Mouse (Mus musculus) lung, embryonic 15.5 days (tissue): Measurements from ENCODE around the gene Bcl11a. TPM values are rescaled to one million over a fixed set of nuclear protein-coding genes. Genes with fewer than 3 reads are reported as not detected.

Source experiments
- ATAC-seq: fragments of 200-750 bp; cut with Nextera tagmentation; 2 replicates; pipeline ENCODE4 v1.8.0; 2017; ENCODE audit warnings: moderate number of reproducible peaks, borderline replicate concordance; ENCODE audit not compliant: low FRiP score, low TSS enrichment; ENCODE audit errors: extremely low read depth
- H3K27ac ChIP-seq: fragments of 300-500 bp; sonication (generic); 2 replicates; pipeline ENCODE4 v1.5.1; 2015; ENCODE audit warnings: moderate library complexity, mild to moderate bottlenecking, inconsistent platforms
- H3K27me3 ChIP-seq: fragments of 300-500 bp; sonication (generic); 2 replicates; pipeline ENCODE4 v1.6.1; 2015; ENCODE audit warnings: inconsistent platforms
- H3K36me3 ChIP-seq: fragments of 300-500 bp; sonication (generic); 2 replicates; pipeline ENCODE4 v1.6.1; 2015; ENCODE audit warnings: inconsistent platforms
- H3K4me1 ChIP-seq: fragments of 300-500 bp; sonication (generic); 2 replicates; pipeline ENCODE4 v1.6.1; 2015; ENCODE audit warnings: inconsistent platforms
- H3K4me2 ChIP-seq: fragments of 300-500 bp; sonication (generic); 2 replicates; pipeline ENCODE4 v1.6.1; 2015; ENCODE audit warnings: inconsistent platforms, mild to moderate bottlenecking, moderate library complexity
- H3K4me3 ChIP-seq: fragments of 300-500 bp; sonication (generic); 2 replicates; pipeline ENCODE4 v1.5.1; 2015; ENCODE audit warnings: mild to moderate bottlenecking, inconsistent platforms
- H3K9ac ChIP-seq: fragments of 300-500 bp; sonication (generic); 2 replicates; pipeline ENCODE4 v1.6.1; 2015; ENCODE audit warnings: inconsistent platforms
- H3K9me3 ChIP-seq: fragments of 300-500 bp; sonication (generic); 2 replicates; pipeline ENCODE4 v1.6.1; 2016; ENCODE audit warnings: inconsistent platforms
- WGBS: fragments of 180-500 bp; shearing (Covaris S2); methylation state at CpG from one replicate; pipeline ENCODE4 v1.1.7; 2015; 5-methylcytosine and 5-hydroxymethylcytosine counted together
- polyA plus RNA-seq: library from polyadenylated mRNA; unstranded; fragments of >200 nt; fragmentation: Nextera tagmentation; extraction: Ambion mirVana; gene quantifications from 2 replicates; pipeline ENCODE4 v1.2.1, GENCODE M21; 2015

Gene Bcl11a
- polyA plus RNA-seq, 1 experiment from 2014 or later = 15.4 TPM

- Histone ChIP-seq H3K27me3 (no peaks in the 10 kb centered on the region), H3K4me1 (no peaks in the 10 kb centered on the region), H3K4me2 (no peak overlapping the region), H3K27ac (no peak overlapping the region), H3K4me3 (no peak overlapping the region), H3K9ac (no peak overlapping the region), H3K36me3 (no peaks in the 10 kb centered on the region), H3K9me3 (no peaks in the 10 kb centered on the region)
- WGBS = 53% methylated on average over 2 of the region's 2 CpGs
- ATAC-seq = no peak
These were observed 96.4 kb downstream of the Bcl11a start for GRCm38 (mm10) chr11:24174161-24174792.

GRCm38 (mm10) chr11:24177458-24177857 is 99.6 kb downstream of the Bcl11a start:
- 90% methylated on average over 4 of the region's 4 CpGs for WGBS
- no peaks in the 10 kb centered on the region for H3K4me1 ChIP-seq
- no peak for ATAC-seq
- H3K27me3 ChIP-seq = no peaks in the 10 kb centered on the region
- no peak overlapping the region for H3K9ac ChIP-seq
- H3K4me3 ChIP-seq = no peak overlapping the region
- H3K4me2 ChIP-seq = no peak overlapping the region
- no peaks in the 10 kb centered on the region for H3K9me3 ChIP-seq
- H3K27ac ChIP-seq = no peak overlapping the region
- no peaks in the 10 kb centered on the region for H3K36me3 ChIP-seq

- Histone ChIP-seq H3K27ac (no peak overlapping the region), H3K27me3 (no peaks in the 10 kb centered on the region), H3K4me2 (no peak overlapping the region), H3K36me3 (no peaks in the 10 kb centered on the region), H3K9ac (no peak overlapping the region), H3K9me3 (no peaks in the 10 kb centered on the region), H3K4me3 (no peak overlapping the region), H3K4me1 (no peaks in the 10 kb centered on the region)
- no peak for ATAC-seq
- WGBS = 85% methylated on average over 6 of the region's 6 CpGs
These were observed 101.1 kb downstream of the Bcl11a start for GRCm38 (mm10) chr11:24178823-24179476.

GRCm38 (mm10) chr11:24180040-24180439 is 102.2 kb downstream of the Bcl11a start:
- 80% methylated on average over 7 of the region's 7 CpGs for WGBS
- no peaks in the 10 kb centered on the region for H3K36me3 ChIP-seq
- no peak overlapping the region for H3K9ac ChIP-seq
- no peaks in the 10 kb centered on the region for H3K9me3 ChIP-seq
- H3K4me2 ChIP-seq = no peak overlapping the region
- no peak for ATAC-seq
- H3K27me3 ChIP-seq = no peaks in the 10 kb centered on the region
- H3K4me1 ChIP-seq = no peaks in the 10 kb centered on the region
- no peak overlapping the region for H3K27ac ChIP-seq
- H3K4me3 ChIP-seq = no peak overlapping the region

- no peak overlapping the region for H3K4me3 ChIP-seq
- no peak overlapping the region for H3K4me2 ChIP-seq
These were observed 105.6 kb downstream of the Bcl11a start for GRCm38 (mm10) chr11:24183501-24183900.

GRCm38 (mm10) chr11:24184932-24185331 is 107.1 kb downstream of the Bcl11a start:
- peaks cover 7% of the 10 kb centered on the region; the same call in 1 of the 2 replicates for H3K4me1 ChIP-seq
- no peaks in the 10 kb centered on the region for H3K9me3 ChIP-seq
- H3K9ac ChIP-seq = no peak overlapping the region
- no peak overlapping the region for H3K4me2 ChIP-seq
- no peak for ATAC-seq
- H3K27me3 ChIP-seq = no peaks in the 10 kb centered on the region
- H3K27ac ChIP-seq = no peak overlapping the region
- no peak overlapping the region for H3K4me3 ChIP-seq
- 53% methylated on average over 5 of the region's 5 CpGs for WGBS
- H3K36me3 ChIP-seq = no peaks in the 10 kb centered on the region

More at GRCm38 (mm10) chr11:24183501-24183900, 105.6 kb downstream of the Bcl11a start:
- ATAC-seq = no peak
- WGBS = 89% methylated on average over 7 of the region's 7 CpGs
- peaks cover 7% of the 10 kb centered on the region; the same call in 1 of the 2 replicates for H3K4me1 ChIP-seq
- H3K9ac ChIP-seq = no peak overlapping the region
- no peaks in the 10 kb centered on the region for H3K36me3 ChIP-seq
- no peaks in the 10 kb centered on the region for H3K9me3 ChIP-seq
- no peaks in the 10 kb centered on the region for H3K27me3 ChIP-seq
- no peak overlapping the region for H3K27ac ChIP-seq

GRCm38 (mm10) chr11:24190411-24190810 is 112.6 kb downstream of the Bcl11a start:
- H3K4me1 ChIP-seq = peaks cover 5% of the 10 kb centered on the region; the same call in 1 of the 2 replicates
- no peaks in the 10 kb centered on the region for H3K9me3 ChIP-seq
- no peak overlapping the region for H3K9ac ChIP-seq
- H3K4me2 ChIP-seq = no peak overlapping the region
- WGBS = 57% methylated on average over 3 of the region's 3 CpGs
- no peaks in the 10 kb centered on the region for H3K36me3 ChIP-seq
- H3K27me3 ChIP-seq = no peaks in the 10 kb centered on the region
- H3K27ac ChIP-seq = no peak overlapping the region
- H3K4me3 ChIP-seq = no peak overlapping the region
- ATAC-seq = no peak

GRCm38 (mm10) chr11:24196460-24197190 is 118.8 kb downstream of the Bcl11a start:
- H3K9me3 ChIP-seq = no peaks in the 10 kb centered on the region
- H3K4me2 ChIP-seq = no peak overlapping the region
- ATAC-seq = no peak
- no peaks in the 10 kb centered on the region for H3K27me3 ChIP-seq
- no peak overlapping the region for H3K27ac ChIP-seq
- no peak overlapping the region for H3K4me3 ChIP-seq
- no peak overlapping the region for H3K9ac ChIP-seq
- H3K4me1 ChIP-seq = no peaks in the 10 kb centered on the region
- 73% methylated on average over 4 of the region's 4 CpGs for WGBS
- no peaks in the 10 kb centered on the region for H3K36me3 ChIP-seq

- H3K4me2 ChIP-seq = no peak overlapping the region
- H3K9me3 ChIP-seq = no peaks in the 10 kb centered on the region
- no peaks in the 10 kb centered on the region for H3K27me3 ChIP-seq
- no peak overlapping the region for H3K4me3 ChIP-seq
- no peak overlapping the region for H3K27ac ChIP-seq
- H3K9ac ChIP-seq = no peak overlapping the region
- ATAC-seq = no peak
- WGBS = 82% methylated on average over 1 of the region's 1 CpGs
- H3K36me3 ChIP-seq = no peaks in the 10 kb centered on the region
- H3K4me1 ChIP-seq = 0 out of 2 replicates have a peak, but pooled peaks cover 4% of the 10 kb centered on the region
These were observed 119.6 kb downstream of the Bcl11a start for GRCm38 (mm10) chr11:24197424-24197823.

GRCm38 (mm10) chr11:24199560-24199959 is 121.7 kb downstream of the Bcl11a start:
- H3K4me1 ChIP-seq = peaks cover 16% of the 10 kb centered on the region
- no peaks in the 10 kb centered on the region for H3K9me3 ChIP-seq
- no peak overlapping the region for H3K4me3 ChIP-seq
- no peak for ATAC-seq
- no peaks in the 10 kb centered on the region for H3K27me3 ChIP-seq
- 89% methylated on average over 3 of the region's 3 CpGs for WGBS
- H3K27ac ChIP-seq = no peak overlapping the region
- H3K9ac ChIP-seq = no peak overlapping the region
- no peaks in the 10 kb centered on the region for H3K36me3 ChIP-seq
- H3K4me2 ChIP-seq = no peak overlapping the region

- no peak overlapping the region for H3K9ac ChIP-seq
- no peaks in the 10 kb centered on the region for H3K27me3 ChIP-seq
- no peak for ATAC-seq
- H3K4me1 ChIP-seq = peaks cover 16% of the 10 kb centered on the region
- WGBS = 80% methylated on average over 5 of the region's 5 CpGs
- H3K9me3 ChIP-seq = no peaks in the 10 kb centered on the region
- H3K27ac ChIP-seq = no peak overlapping the region
- H3K4me2 ChIP-seq = no peak overlapping the region
- H3K4me3 ChIP-seq = no peak overlapping the region
- no peaks in the 10 kb centered on the region for H3K36me3 ChIP-seq
These were observed 122.5 kb downstream of the Bcl11a start for GRCm38 (mm10) chr11:24200310-24200709.

- Histone ChIP-seq H3K4me3 (no peak overlapping the region), H3K27me3 (no peaks in the 10 kb centered on the region), H3K9ac (no peak overlapping the region), H3K4me1 (peaks cover 16% of the 10 kb centered on the region), H3K9me3 (no peaks in the 10 kb centered on the region), H3K27ac (no peak overlapping the region), H3K36me3 (no peaks in the 10 kb centered on the region), H3K4me2 (no peak overlapping the region)
- no peak for ATAC-seq
- 77% methylated on average over 4 of the region's 4 CpGs for WGBS
These were observed 123.4 kb downstream of the Bcl11a start for GRCm38 (mm10) chr11:24201223-24201622.
